Mouse (Mus musculus) midbrain, embryonic 14.5 days (tissue): ENCODE data around the gene Qsox1. TPM values are rescaled to one million over a fixed set of nuclear protein-coding genes. Genes with fewer than 3 reads are reported as not detected.
A peak's percentile ranks its signal among the peaks of the same experiment; 100 is the strongest.

ENCODE experiments used
- ATAC-seq: fragments of 200-750 bp; cut with Nextera tagmentation; 2 replicates; pipeline ENCODE4 v1.8.0; 2017; ENCODE audit warnings: moderate number of reproducible peaks, moderate library complexity; ENCODE audit not compliant: low FRiP score, low TSS enrichment
- DNase-seq: peaks from one replicate; pipeline ENCODE4 v3.0.0-alpha.2; 2015
- H3K27ac ChIP-seq: fragments of 300-500 bp; sonication (generic); replicated peaks from 2 replicates; pipeline ENCODE4 v1.5.1; 2014; ENCODE audit warnings: mild to moderate bottlenecking, low read depth, low read length, moderate library complexity
- H3K27me3 ChIP-seq: fragments of 300-500 bp; sonication (generic); 2 replicates; pipeline ENCODE4 v1.6.1; 2014; ENCODE audit warnings: low read length, control low read depth, mixed read lengths; ENCODE audit not compliant: control insufficient read depth, insufficient read depth
- H3K36me3 ChIP-seq: fragments of 300-500 bp; sonication (generic); 2 replicates; pipeline ENCODE4 v1.6.1; 2014; ENCODE audit warnings: low read length, control low read depth; ENCODE audit not compliant: control insufficient read depth, insufficient read depth
- H3K4me1 ChIP-seq: fragments of 300-500 bp; sonication (generic); 2 replicates; pipeline ENCODE4 v1.6.1; 2014; ENCODE audit warnings: mild to moderate bottlenecking, antibody characterized with exemption, low read length, control low read depth; ENCODE audit not compliant: control insufficient read depth, insufficient read depth
- H3K4me2 ChIP-seq: fragments of 300-500 bp; sonication (generic); 2 replicates; pipeline ENCODE4 v1.6.1; 2014; ENCODE audit warnings: mild to moderate bottlenecking, low read length, moderate library complexity
- H3K4me3 ChIP-seq: fragments of 300-500 bp; sonication (generic); replicated peaks from 2 replicates; pipeline ENCODE4 v1.5.1; 2014; ENCODE audit warnings: low read depth, low read length
- H3K9ac ChIP-seq: fragments of 300-500 bp; sonication (generic); replicated peaks from 2 replicates; pipeline ENCODE4 v1.6.1; 2014; ENCODE audit warnings: mild to moderate bottlenecking, low read length, moderate library complexity
- H3K9me3 ChIP-seq: fragments of 300-500 bp; sonication (generic); 2 replicates; pipeline ENCODE4 v1.6.1; 2016; ENCODE audit warnings: low read length, control low read depth, mixed read lengths; ENCODE audit not compliant: control insufficient read depth
- WGBS: fragments of 180-500 bp; shearing (Covaris S2); extraction: QIAGEN DNeasy Blood & Tissue Kit; methylation state at CpG from one replicate; pipeline ENCODE4 v1.1.7; 2014; 5-methylcytosine and 5-hydroxymethylcytosine counted together
- polyA plus RNA-seq: library from polyadenylated mRNA; unstranded; fragments of >200 nt; fragmentation: Nextera tagmentation; extraction: Ambion mirVana; gene quantifications from 2 replicates; pipeline ENCODE4 v1.2.1, GENCODE M21; 2014

The Qsox1 gene
- polyA plus RNA-seq, 1 experiment from 2014 or later: 7.6 TPM

DNA sequence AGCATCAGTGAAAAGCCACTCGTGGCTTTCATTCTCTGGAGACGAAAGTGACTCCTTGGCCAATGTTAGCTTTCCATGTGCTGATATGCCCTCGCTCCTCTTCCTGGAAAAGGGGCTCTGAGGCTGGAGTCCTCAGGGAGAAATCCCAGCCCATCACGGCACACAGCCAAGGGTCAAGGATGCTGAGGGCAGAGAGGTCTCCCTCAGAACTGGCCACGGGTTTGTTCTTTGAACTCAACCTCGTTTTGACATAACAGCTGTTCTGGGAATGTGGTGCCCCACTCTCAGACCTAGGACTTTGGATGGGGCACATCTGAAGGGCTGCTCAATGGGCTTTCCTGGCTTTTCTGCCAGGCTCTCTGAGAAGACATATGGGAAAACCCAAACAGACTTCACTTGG lies 17.8 kb downstream of the Qsox1 start:
- Histone ChIP-seq H3K27ac (no peak overlapping the region), H3K27me3 (no peaks in the 10 kb centered on the region), H3K36me3 (peaks cover 16% of the 10 kb centered on the region; the same call in 1 of the 2 replicates), H3K4me3 (no peak overlapping the region), H3K4me2 (no peak overlapping the region), H3K4me1 (peaks cover 4% of the 10 kb centered on the region; the same call in 1 of the 2 replicates), H3K9ac (no peak overlapping the region), H3K9me3 (no peaks in the 10 kb centered on the region)
- DNase-seq (no peak), ATAC-seq (no peak)
- WGBS: 92% methylated on average over 6 of the region's 6 CpGs

DNA sequence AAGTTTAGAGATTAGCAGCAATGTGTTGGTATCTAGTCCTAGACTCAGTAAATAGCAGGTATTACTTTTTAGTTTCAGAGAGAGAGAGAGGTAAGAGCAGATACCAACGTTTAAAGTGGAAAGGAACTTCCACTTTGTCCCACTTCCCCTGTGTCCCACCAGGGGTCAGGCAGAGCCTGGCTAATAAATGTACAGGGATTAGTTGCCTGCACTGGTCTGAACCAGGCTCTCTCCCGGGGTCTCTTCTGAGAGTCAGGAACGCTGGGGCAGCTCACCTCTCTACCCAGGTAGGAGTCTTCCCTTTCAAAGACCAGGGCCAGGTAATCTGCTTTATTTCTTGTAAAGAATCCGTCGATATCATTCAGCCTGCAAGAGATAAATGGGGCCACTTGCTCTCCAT lies 20.8 kb downstream of the Qsox1 start:
- Histone ChIP-seq H3K27ac (no peak overlapping the region), H3K9ac (no peak overlapping the region), H3K9me3 (no peaks in the 10 kb centered on the region), H3K4me1 (peaks cover 4% of the 10 kb centered on the region; the same call in 1 of the 2 replicates), H3K36me3 (peaks cover 32% of the 10 kb centered on the region), H3K27me3 (no peaks in the 10 kb centered on the region), H3K4me2 (no peak overlapping the region), H3K4me3 (no peak overlapping the region)
- WGBS: 60% methylated on average over 5 of the region's 5 CpGs
- ATAC-seq (no peak), DNase-seq (peak; percentile 40)

DNA sequence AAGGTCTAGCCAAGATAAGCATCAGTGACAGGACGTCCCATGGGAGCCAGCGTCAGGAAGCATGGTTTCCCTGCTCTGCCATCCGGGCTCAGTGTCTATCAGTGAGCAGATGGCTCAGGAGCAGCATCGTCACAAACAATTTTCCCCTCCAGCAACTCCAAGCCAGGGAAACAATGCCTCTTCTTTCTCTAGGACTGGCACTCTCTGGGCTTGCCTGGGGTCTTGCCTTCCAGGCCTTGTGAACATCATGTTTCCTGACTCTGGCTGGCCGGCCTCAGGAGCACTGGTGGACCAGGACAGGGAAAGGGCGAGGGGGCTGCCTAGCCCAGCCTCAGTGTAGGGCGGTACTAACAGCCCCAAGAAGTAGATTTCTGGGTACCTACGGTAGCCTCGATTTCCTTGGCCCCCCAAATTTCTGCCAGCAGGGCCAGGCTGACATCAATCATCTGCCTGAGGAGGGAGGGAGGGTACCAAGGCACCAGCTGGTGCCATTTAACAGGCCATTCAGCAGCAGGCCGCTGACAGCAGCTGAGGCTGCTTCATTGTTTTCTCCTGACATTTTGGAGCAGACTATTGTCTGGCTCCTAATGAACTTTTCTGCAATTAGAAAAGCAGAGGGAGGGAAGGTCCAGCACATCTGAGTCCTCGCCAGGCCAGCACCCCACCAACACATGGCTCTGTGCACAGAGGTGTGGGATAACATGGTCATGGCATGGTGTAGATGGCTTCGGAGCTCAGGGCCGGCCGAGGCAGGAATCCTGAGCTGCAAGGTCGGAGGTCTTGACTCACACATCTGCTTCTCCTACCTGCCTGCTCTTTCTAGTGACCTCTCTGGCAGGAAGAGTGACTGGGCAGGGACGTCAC lies 22.3 kb downstream of the Qsox1 start:
- 46% methylated on average over 16 of the region's 16 CpGs for WGBS
- peak overlapping the region; percentile 81 for H3K27ac ChIP-seq

DNA sequence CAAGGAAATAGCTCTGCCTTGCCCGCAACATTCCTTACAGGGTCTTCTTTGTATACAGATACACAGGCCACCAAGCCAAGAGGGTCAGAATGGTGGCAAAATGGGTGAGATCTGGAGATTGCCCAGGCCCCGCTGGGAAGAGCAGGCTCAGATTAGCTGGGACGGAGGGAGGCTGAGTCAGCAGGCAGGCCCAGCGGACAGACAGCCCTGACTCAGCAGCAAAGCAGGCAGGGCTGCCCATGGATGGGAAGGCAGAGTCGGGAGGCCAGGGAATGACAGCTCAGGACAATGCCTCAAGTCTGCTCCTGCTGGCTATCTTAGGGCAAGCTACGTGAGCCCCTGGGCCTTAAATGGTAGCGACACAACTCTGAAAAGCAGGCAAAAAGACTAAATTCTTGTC lies 26.8 kb downstream of the Qsox1 start:
- H3K4me3 ChIP-seq: no peak overlapping the region
- H3K4me2 ChIP-seq: no peak overlapping the region
- 46% methylated on average over 7 of the region's 7 CpGs for WGBS
- peaks cover 14% of the 10 kb centered on the region; the same call in 1 of the 2 replicates for H3K27me3 ChIP-seq
- no peak for DNase-seq
- no peak for ATAC-seq
- H3K4me1 ChIP-seq: peaks cover 4% of the 10 kb centered on the region; the same call in 1 of the 2 replicates
- H3K9me3 ChIP-seq: no peaks in the 10 kb centered on the region
- H3K36me3 ChIP-seq: peaks cover 32% of the 10 kb centered on the region
- H3K27ac ChIP-seq: no peak overlapping the region
- H3K9ac ChIP-seq: no peak overlapping the region

More for the DNA sequence above, 22.3 kb downstream of the Qsox1 start:
- H3K9me3 ChIP-seq: no peaks in the 10 kb centered on the region
- H3K36me3 ChIP-seq: peaks cover 37% of the 10 kb centered on the region
- no peaks in the 10 kb centered on the region for H3K27me3 ChIP-seq
- H3K4me3 ChIP-seq: no peak overlapping the region
- peak; percentile 78 for ATAC-seq
- H3K4me1 ChIP-seq: peaks cover 4% of the 10 kb centered on the region; the same call in 1 of the 2 replicates
- DNase-seq: peak; percentile 65
- H3K9ac ChIP-seq: no peak overlapping the region
- no peak overlapping the region for H3K4me2 ChIP-seq

DNA sequence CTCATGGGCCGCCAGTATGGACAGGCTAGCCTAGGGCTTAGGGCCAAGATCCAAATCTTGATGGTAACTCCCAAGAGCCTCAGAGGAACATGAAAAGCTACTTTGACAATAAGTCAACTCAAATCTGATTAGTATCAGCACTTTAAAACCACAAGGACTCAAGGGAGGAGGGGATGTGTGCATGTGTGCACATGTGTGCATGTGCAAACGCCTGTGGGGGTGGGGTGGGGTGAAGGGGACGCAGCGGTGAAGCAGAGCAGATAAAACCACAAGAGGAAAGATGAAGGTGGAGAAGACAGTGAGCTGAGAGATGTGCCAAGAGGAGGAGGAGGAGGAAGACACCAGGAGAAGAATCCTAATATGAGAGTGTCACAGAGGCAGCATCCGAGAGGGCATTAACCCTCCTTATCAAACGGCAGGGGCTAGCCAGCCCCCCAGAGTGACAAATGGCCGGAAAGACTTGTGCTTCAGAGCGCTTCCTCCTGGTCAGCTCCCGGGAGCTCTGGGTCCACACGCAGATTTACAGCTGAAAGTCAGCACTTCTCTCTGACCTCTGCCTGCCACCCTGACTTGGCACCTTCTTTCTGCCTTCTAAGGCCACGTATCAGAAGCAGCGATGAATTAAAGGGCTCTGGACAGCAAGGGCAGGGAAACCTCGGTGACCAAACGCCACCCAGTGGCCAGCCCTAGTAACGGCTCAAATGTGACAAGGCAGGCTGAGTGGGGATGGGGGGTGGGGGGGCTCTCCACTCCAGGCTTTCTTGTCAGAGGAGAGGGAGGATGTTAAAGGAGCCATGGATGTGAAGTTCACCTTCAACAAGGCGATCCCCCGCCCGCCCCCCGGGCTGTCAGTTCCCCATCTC lies 28.1 kb downstream of the Qsox1 start:
- H3K36me3 ChIP-seq: peaks cover 42% of the 10 kb centered on the region
- no peaks in the 10 kb centered on the region for H3K9me3 ChIP-seq
- no peak overlapping the region for H3K4me2 ChIP-seq
- no peak overlapping the region for H3K27ac ChIP-seq
- WGBS: 35% methylated on average over 19 of the region's 19 CpGs
- H3K9ac ChIP-seq: no peak overlapping the region; the same call in 1 of the 2 replicates
- peaks cover 14% of the 10 kb centered on the region; the same call in 1 of the 2 replicates for H3K27me3 ChIP-seq
- DNase-seq (peak; percentile 81), ATAC-seq (no peak)
- no peaks in the 10 kb centered on the region for H3K4me1 ChIP-seq
- no peak overlapping the region for H3K4me3 ChIP-seq

DNA sequence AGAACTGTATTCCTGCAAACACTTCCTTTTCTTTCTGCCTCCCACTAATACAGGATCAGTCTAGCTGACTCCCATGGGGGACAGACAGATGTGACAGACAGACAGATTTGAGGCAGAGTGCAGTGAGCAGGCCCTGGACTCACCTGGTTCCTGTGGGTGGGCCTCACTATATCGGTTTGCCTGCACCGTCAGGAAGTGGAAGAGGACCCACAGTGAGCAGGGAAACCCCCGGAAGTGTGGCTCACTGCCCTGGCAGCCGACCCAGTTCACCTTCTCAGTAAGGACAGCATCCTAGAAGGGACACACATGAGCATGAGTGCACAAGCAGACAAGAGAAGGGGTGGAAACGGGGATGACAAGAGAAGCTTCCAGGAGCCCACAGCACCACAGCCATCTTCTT lies 30.3 kb downstream of the Qsox1 start:
- 83% methylated on average over 5 of the region's 5 CpGs for WGBS
- Histone ChIP-seq H3K27me3 (peaks cover 14% of the 10 kb centered on the region), H3K4me3 (no peak overlapping the region), H3K36me3 (peaks cover 33% of the 10 kb centered on the region), H3K4me1 (peaks cover 1% of the 10 kb centered on the region; the same call in 1 of the 2 replicates), H3K9ac (no peak overlapping the region), H3K4me2 (no peak overlapping the region), H3K27ac (no peak overlapping the region), H3K9me3 (no peaks in the 10 kb centered on the region)
- DNase-seq: no peak
- no peak for ATAC-seq

DNA sequence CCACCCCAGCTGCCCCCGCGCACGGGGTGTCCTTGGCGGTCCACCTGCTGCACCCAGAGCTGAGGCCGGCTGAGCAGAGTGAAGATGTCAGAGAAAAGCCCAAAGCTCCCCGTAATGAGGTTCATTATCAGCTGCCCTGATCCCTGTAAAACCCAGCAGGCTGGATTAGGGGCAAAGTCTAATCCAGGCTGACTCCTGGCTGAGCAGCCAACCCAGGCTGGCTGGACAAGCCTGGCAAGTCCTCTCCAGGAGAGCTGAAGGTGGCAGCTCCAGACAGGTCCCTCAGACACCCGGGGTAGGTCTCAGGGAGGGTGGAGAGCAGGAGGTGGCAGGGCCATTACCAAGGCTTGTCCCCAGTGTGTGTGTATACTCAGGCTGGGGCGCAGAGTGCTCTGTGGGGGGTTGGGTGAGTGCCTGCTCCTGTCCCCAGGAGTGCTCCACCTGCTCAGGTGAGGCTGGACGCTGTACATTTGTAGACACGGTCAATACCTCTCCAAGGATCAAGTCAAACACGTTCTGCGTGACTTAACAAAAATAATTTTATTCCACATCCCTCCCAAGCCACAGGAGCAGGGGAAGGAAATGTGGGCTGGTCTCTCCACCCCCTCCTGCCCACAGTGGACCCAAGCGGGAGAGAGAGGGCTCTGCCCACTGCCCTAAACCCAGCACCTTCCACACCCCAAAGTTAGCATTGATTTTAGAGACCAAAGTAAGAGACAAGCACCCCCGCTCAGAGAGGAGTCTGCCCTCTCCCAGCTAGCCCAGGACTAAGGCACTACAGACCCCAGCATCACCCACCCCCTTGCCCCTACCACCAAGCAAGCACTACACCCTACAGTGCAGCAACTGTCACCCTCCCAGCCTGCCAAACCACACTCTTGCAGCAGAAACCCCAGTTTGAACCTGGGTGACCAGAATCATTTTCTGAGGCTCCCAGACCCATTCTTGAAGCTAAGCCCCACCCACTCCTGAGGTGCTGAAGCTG lies 34.8 kb downstream of the Qsox1 start:
- 49% methylated on average over 14 of the region's 14 CpGs for WGBS
- ATAC-seq: no peak; the same call in 1 of the 2 replicates

DNA sequence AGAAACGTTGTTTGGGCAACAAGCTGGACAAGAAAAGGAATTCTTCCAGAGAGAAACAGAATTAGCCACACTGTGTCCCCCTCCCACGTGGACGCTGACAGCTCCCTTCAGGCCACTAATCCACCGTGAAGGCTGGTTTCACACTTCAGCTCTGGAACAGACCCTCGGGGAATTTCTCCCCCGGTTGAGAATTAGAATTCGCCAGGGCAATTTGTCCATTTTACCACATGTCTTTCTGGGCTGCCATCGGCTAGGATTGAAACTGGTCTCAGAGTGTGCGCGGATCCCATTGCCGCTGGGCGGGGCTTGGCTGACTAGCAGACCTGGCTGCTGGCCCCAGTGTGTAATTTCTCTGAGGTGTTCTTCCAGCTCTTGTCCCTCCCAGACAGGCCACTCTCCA lies 53.5 kb downstream of the Qsox1 start:
- DNase-seq (peak; percentile 87), ATAC-seq (peak; percentile 82)
- Histone ChIP-seq H3K27ac (no peak overlapping the region), H3K4me3 (no peak overlapping the region), H3K9me3 (no peaks in the 10 kb centered on the region), H3K4me1 (no peaks in the 10 kb centered on the region), H3K9ac (no peak overlapping the region), H3K4me2 (no peak overlapping the region), H3K27me3 (peaks cover 54% of the 10 kb centered on the region), H3K36me3 (no peaks in the 10 kb centered on the region)
- 18% methylated on average over 12 of the region's 12 CpGs for WGBS

More for the DNA sequence above, 34.8 kb downstream of the Qsox1 start:
- no peak for DNase-seq
- no peak overlapping the region for H3K4me2 ChIP-seq
- H3K27ac ChIP-seq: no peak overlapping the region
- no peak overlapping the region for H3K4me3 ChIP-seq
- peaks cover 24% of the 10 kb centered on the region for H3K36me3 ChIP-seq
- no peak overlapping the region for H3K9ac ChIP-seq
- H3K4me1 ChIP-seq: peaks cover 3% of the 10 kb centered on the region; the same call in 1 of the 2 replicates
- H3K27me3 ChIP-seq: peaks cover 6% of the 10 kb centered on the region
- 0 out of 2 replicates have a peak, but pooled peaks cover 3% of the 10 kb centered on the region for H3K9me3 ChIP-seq
